Mouse (Mus musculus): ENCODE results near the gene Ncor2.
A peak's percentile ranks its signal among the peaks of the same experiment; 100 is the strongest.

DNA sequence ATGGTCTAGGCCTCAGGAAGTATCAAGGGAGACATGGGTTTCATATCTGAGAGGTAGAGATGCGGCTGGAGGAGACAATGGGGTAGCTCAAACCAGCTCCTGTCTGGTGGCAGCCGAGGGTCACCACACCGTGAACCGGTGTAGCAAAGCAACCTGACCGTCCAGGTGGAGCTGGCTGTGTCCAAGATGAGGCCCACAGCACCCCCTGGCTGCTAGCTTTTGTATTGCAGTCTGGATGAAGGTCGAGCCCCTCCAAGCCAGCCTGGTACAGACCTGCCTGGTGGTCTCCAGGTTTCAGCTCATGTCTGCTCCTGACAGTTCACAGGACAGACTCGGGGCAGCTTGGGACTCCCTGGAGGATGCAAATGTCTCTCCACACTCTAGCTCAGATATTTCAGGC is 164.5 kb downstream of the Ncor2 start:
- TF ChIP-seq CTCF (IDR thresholded peaks at IDR 0.05; ENCODE audit: low read depth, low read length): peak; percentile 63
- no peak for TF ChIP-seq POLR2A (IDR thresholded peaks at IDR 0.05; ENCODE audit: borderline replicate concordance, low read depth, low read length)
